Comparison of ENCODE assay signal across 17 mouse cellular contexts in the genomic region with DNA sequence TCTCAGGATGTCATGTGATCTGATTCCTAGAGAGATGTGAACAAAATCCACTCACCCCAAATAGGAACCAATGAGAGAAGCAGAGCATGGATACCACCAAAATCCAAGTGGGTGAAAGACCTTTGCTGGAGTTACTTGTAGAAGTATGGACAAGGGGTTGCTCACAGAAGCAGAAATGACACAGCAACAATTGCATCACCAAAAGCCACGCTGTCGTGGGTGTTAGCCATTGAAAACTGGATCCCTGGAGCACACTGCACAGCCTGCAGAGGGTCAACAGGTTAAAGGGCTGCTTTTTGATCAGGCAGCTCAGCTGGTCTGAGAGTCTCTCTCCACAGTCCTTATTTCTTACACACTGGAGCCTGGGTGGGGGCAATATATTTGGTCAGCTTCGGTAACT. TPM values are rescaled to one million over a fixed set of nuclear protein-coding genes. Genes with fewer than 3 reads are reported as not detected.
DNase-seq lines count a peak whose midpoint lies in the region; ATAC-seq and TF ChIP-seq lines count a peak whose summit lies in the region.
"Had no signal": no experiment of that assay in that cellular context is flagged by ENCODE, and none has a peak within 500 bp of the region (broad histone marks: within the 10 kb centered on the region; RNA-seq: fewer than 3 reads in every experiment).

No protein-coding gene starts in this region.

- 0 out of 2 replicates have a peak, but pooled peaks cover under 1% of the 10 kb centered on the region for H3K36me3 ChIP-seq in hindbrain, embryonic 12.5 days
- no peaks in the 10 kb centered on the region for H3K36me3 ChIP-seq in forebrain, postnatal 0 days (ENCODE audit: insufficient read depth)
- H3K36me3 ChIP-seq: forebrain, embryonic 10.5 days had no signal

- H3K9me3 ChIP-seq in hindbrain, embryonic 12.5 days (replicated peaks) = no peaks in the 10 kb centered on the region
- no peaks in the 10 kb centered on the region for H3K9me3 ChIP-seq in forebrain, postnatal 0 days (ENCODE audit: low read length)
- H3K9me3 ChIP-seq: forebrain, embryonic 10.5 days; heart, embryonic 13.5 days; hindbrain, embryonic 13.5 days; midbrain, embryonic 15.5 days had no signal

- no peak for ATAC-seq in hindbrain, embryonic 12.5 days (ENCODE audit: low FRiP score)
- no peak for ATAC-seq in forebrain, postnatal 0 days
- ATAC-seq: forebrain, embryonic 16.5 days; midbrain, embryonic 15.5 days had no signal

- peak overlapping the region; percentile 35 for H3K4me3 ChIP-seq in lung, adult 2 months (replicated peaks; ENCODE audit: extremely low read depth, low read depth, low read length)
- no peak overlapping the region for H3K4me3 ChIP-seq in hindbrain, embryonic 12.5 days
- no peak overlapping the region for H3K4me3 ChIP-seq in forebrain, postnatal 0 days (ENCODE audit: low read depth, low read length)
- H3K4me3 ChIP-seq: forebrain, embryonic 10.5 days; heart, embryonic 13.5 days; hindbrain, embryonic 13.5 days; left cerebral cortex, adult 2 months; midbrain, embryonic 15.5 days had no signal

- no peak for TF ChIP-seq CTCF in lung, adult 2 months (IDR thresholded peaks at IDR 0.05; ENCODE audit: insufficient read depth, low read length)
- no peak for TF ChIP-seq CTCF in forebrain, postnatal 0 days (IDR thresholded peaks at IDR 0.05; ENCODE audit: low read depth)

- no peak overlapping the region for H3K9ac ChIP-seq in hindbrain, embryonic 12.5 days
- H3K9ac ChIP-seq in forebrain, postnatal 0 days = no peak overlapping the region
- H3K9ac ChIP-seq: heart, embryonic 13.5 days; hindbrain, embryonic 13.5 days; lung, embryonic 14.5 days; midbrain, embryonic 15.5 days had no signal

- H3K4me1 ChIP-seq in lung, adult 2 months (ENCODE audit: control insufficient read depth, insufficient read depth, low read length) = peaks cover 4% of the 10 kb centered on the region
- H3K4me1 ChIP-seq in hindbrain, embryonic 12.5 days = peaks cover 6% of the 10 kb centered on the region; the same call in 1 of the 2 replicates
- peaks cover 4% of the 10 kb centered on the region for H3K4me1 ChIP-seq in forebrain, postnatal 0 days (ENCODE audit: insufficient read depth)

- TF ChIP-seq POLR2A in lung, adult 2 months (IDR thresholded peaks at IDR 0.05; ENCODE audit: borderline replicate concordance, extremely low read depth, low read depth, low read length) = no peak

- H3K27me3 ChIP-seq in hindbrain, embryonic 12.5 days = no peaks in the 10 kb centered on the region
- no peaks in the 10 kb centered on the region for H3K27me3 ChIP-seq in forebrain, postnatal 0 days (ENCODE audit: insufficient read depth, low read length)
- H3K27me3 ChIP-seq: heart, embryonic 13.5 days; hindbrain, embryonic 13.5 days; midbrain, embryonic 15.5 days had no signal

- H3K4me2 ChIP-seq in hindbrain, embryonic 12.5 days (replicated peaks) = no peak overlapping the region
- H3K4me2 ChIP-seq in forebrain, postnatal 0 days (ENCODE audit: low read depth) = no peak overlapping the region
- H3K4me2 ChIP-seq: hindbrain, embryonic 13.5 days; lung, embryonic 14.5 days; midbrain, embryonic 15.5 days had no signal

- peak; percentile 82 for DNase-seq in heart, adult 11 months
- no peak for DNase-seq in heart, adult 9 months (ENCODE audit: low spot score in 2 of 2)
- peak; percentile 19 for DNase-seq in lung, adult 2 months
- DNase-seq in lung, postnatal 25 days (ENCODE audit: low spot score) = no peak
- DNase-seq in lung, postnatal 10 days = peak; percentile 2
- peak; percentile 7 for DNase-seq in naive thymus-derived CD4-positive, alpha-beta T cell, adult 2 months (ENCODE audit: low read depth)
- no peak for DNase-seq in forebrain, postnatal 0 days
- DNase-seq: gastrocnemius, postnatal 25 days had no signal

- no peak overlapping the region for H3K27ac ChIP-seq in hindbrain, embryonic 12.5 days
- H3K27ac ChIP-seq in forebrain, postnatal 0 days (ENCODE audit: low read depth, low read length) = no peak overlapping the region
- H3K27ac ChIP-seq: forebrain, embryonic 10.5 days; heart, embryonic 13.5 days; hindbrain, embryonic 13.5 days; kidney, postnatal 0 days; left cerebral cortex, adult 2 months; midbrain, embryonic 15.5 days had no signal

- 65% methylated on average over 3 of the region's 3 CpGs for WGBS in lung, adult 2 months
- 75% methylated on average over 3 of the region's 3 CpGs for WGBS in hindbrain, embryonic 12.5 days
- 85% methylated on average over 3 of the region's 3 CpGs for WGBS in forebrain, postnatal 0 days

RNA-seq across cellular contexts. Expression of gene Enpp5, which starts 3.0 kb away (rescaled TPM):
- polyA plus RNA-seq in lung, adult 2 months (2012; rRNA removed) = 24.5 and 38.7 TPM in 2 replicates
- polyA plus RNA-seq in hindbrain, embryonic 12.5 days (2016; fragmentation: Nextera tagmentation; extraction: Ambion mirVana) = 39.4 and 40.4 TPM in 2 replicates
- 102 and 130 TPM in 2 replicates for total RNA-seq in forebrain, postnatal 0 days (2014; rRNA removed)
- 51.9 and 97.5 TPM in 2 replicates for polyA plus RNA-seq in forebrain, postnatal 0 days (2015; fragmentation: Nextera tagmentation; extraction: Ambion mirVana)

RNA-seq across cellular contexts. Expression of gene Enpp4, which starts 30.0 kb away (rescaled TPM):
- 9.1 and 13.5 TPM in 2 replicates for polyA plus RNA-seq in lung, adult 2 months (2012; rRNA removed)
- 3.9 and 4.3 TPM in 2 replicates for polyA plus RNA-seq in hindbrain, embryonic 12.5 days (2016; fragmentation: Nextera tagmentation; extraction: Ambion mirVana)
- total RNA-seq in forebrain, postnatal 0 days (2014; rRNA removed) = 5.3 and 7.1 TPM in 2 replicates
- polyA plus RNA-seq in forebrain, postnatal 0 days (2015; fragmentation: Nextera tagmentation; extraction: Ambion mirVana) = 3.8 and 5.3 TPM in 2 replicates

Comparison
In these comparisons a context has a peak if more than half of its experiments do, and no peak if none do; other contexts are left out.
1. DNase-seq: peak in heart, adult 11 months (single experiment), lung, adult 2 months (single experiment), lung, postnatal 10 days (single experiment) and naive thymus-derived CD4-positive, alpha-beta T cell, adult 2 months (single experiment); none in heart, adult 9 months (0 of 2), lung, postnatal 25 days (single experiment) and forebrain, postnatal 0 days (single experiment).